Mouse (Mus musculus): ENCODE measurements around the gene Ddx39.

DNA sequence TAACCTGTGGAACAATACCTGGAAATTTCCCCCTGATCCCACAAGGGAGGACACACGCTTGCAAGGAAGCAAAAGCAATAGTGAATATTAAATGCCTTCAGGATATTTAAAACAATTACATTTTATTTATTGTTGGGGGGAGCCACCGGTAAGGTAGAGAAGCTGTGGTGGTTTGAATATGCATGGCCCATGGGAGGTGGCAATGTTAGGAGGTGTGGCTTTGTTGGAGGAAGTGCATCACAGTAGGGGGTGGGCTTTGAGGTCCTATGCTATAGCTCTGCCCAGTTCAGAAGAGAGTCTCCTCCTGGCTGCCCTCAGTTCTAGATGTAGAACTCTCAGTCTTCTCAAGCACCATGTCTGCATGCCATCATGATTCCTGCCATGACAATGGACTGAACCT, 49.7 kb downstream of the Ddx39 start:
- TF ChIP-seq POLR2A (IDR thresholded peaks at IDR 0.05; ENCODE audit: low read depth, low read length) (no peak), CTCF (IDR thresholded peaks at IDR 0.05; ENCODE audit: extremely low read depth, insufficient read length, insufficient replicate concordance, low read depth, low read length) (no peak)
